Mouse (Mus musculus): Measurements from ENCODE around the gene Rarres2. TPM values are rescaled to one million over a fixed set of nuclear protein-coding genes. Genes with fewer than 3 reads are reported as not detected.

Rarres2 gene
- polyA plus RNA-seq, 1 experiment from 2014 or later: 3.6 TPM

DNA sequence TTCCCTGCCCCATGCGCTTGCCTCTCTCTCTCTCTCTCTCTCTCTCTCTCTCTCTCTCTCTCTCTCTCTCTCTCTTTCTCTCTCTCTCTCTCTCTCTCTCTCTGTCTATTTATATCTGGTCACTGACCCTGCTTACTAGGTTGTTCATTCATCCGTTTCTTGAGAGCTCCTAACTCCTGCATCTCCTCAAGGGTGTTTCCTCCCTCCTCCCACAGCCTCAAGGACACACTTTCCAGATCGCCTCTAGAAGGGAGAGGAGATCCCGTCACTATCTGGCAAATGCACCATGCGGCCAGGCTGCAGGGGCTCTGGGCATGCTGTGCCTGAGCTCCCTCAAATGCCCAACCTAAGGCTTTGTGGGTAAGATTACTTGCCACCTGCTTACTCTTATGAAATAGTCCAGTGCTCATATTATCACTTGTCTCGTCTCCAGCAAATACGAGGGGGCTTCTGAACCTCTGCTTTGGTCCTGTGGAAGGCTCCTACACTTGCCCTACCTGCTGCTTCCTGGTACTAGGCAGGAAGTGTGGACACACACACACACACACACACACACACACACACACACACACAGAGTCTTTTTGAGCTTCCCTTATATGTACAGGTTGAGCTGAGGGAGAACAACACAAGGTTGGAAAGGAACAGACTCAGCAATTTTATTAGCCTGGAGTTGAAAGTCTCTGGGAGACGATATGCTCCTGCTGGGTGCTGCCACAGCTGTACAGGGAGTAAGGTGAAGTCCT is 3.4 kb downstream of the Rarres2 start:
- 84% methylated on average over 8 of the region's 8 CpGs for WGBS
- Histone ChIP-seq H3K4me1 (ENCODE audit: control insufficient read depth, insufficient read depth, low read length) (no peaks in the 10 kb centered on the region), H3K9me3 (ENCODE audit: control insufficient read depth, low read length) (no peaks in the 10 kb centered on the region), H3K27ac (replicated peaks; ENCODE audit: low read depth, low read length) (no peak overlapping the region), H3K9ac (replicated peaks; ENCODE audit: low read length) (no peak overlapping the region), H3K27me3 (ENCODE audit: control insufficient read depth, insufficient read depth, low read length) (no peaks in the 10 kb centered on the region), H3K4me2 (ENCODE audit: low read length) (no peak overlapping the region), H3K4me3 (replicated peaks; ENCODE audit: low read depth, low read length) (no peak overlapping the region), H3K36me3 (ENCODE audit: control insufficient read depth, insufficient read depth, low read length) (peaks cover 31% of the 10 kb centered on the region; the same call in 1 of the 2 replicates)
- ATAC-seq (ENCODE audit: low FRiP score, low TSS enrichment) (no peak), DNase-seq (no peak)

DNA sequence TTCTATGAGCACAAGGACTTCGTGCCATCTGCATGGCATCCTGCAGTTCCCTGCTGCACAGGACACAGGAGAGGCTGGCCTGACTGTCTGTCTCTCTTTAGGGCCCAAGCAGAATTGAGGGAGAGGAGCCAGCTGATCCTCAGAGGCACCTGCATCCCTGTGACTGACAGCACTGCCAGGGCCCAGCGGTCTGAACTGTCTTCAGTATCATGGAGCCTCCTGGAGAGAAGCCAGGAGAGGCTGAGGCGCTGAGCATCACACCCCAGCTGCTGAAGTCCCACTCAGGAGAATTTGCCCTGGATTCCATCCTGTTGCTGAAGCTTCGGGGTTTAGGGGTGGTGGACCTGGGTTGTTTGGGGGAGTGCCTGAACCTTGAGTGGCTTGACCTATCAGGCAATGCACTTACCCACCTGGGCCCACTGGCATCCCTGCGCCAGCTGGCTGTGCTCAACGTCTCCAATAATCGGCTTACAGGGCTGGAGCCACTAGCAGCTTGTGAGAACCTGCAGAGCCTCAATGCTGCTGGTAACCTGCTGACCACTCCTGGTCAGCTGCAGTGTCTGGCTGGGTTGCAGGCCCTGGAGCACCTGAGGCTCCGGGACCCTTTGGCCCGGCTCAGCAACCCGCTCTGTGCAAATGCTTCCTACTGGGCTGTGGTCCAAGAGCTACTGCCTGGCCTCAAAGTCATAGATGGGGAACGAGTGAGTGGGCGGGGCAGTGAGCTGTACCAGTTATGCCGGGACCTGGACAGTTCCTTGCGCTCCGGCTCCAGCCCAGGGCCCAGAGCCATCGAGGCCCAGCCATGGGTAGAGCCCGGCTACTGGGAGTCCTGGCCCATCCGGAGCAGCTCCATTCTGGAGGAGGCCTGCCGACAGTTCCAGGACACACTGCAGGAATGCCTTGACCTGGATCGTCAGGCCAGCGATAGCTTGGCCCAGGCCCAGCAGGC is 4.3 kb downstream of the Rarres2 start:
- DNase-seq (peak; percentile 20), ATAC-seq (ENCODE audit: low FRiP score, low TSS enrichment) (no peak)
- H3K36me3 ChIP-seq (ENCODE audit: control insufficient read depth, insufficient read depth, low read length): peaks cover 39% of the 10 kb centered on the region; the same call in 1 of the 2 replicates
- H3K4me1 ChIP-seq (ENCODE audit: control insufficient read depth, insufficient read depth, low read length): no peaks in the 10 kb centered on the region
- no peak overlapping the region for H3K4me3 ChIP-seq (replicated peaks; ENCODE audit: low read depth, low read length)
- H3K4me2 ChIP-seq (ENCODE audit: low read length): no peak overlapping the region
- 88% methylated on average over 21 of the region's 21 CpGs for WGBS
- no peak overlapping the region for H3K9ac ChIP-seq (replicated peaks; ENCODE audit: low read length)
- H3K9me3 ChIP-seq (ENCODE audit: control insufficient read depth, low read length): no peaks in the 10 kb centered on the region
- H3K27me3 ChIP-seq (ENCODE audit: control insufficient read depth, insufficient read depth, low read length): no peaks in the 10 kb centered on the region
- H3K27ac ChIP-seq (replicated peaks; ENCODE audit: low read depth, low read length): no peak overlapping the region

DNA sequence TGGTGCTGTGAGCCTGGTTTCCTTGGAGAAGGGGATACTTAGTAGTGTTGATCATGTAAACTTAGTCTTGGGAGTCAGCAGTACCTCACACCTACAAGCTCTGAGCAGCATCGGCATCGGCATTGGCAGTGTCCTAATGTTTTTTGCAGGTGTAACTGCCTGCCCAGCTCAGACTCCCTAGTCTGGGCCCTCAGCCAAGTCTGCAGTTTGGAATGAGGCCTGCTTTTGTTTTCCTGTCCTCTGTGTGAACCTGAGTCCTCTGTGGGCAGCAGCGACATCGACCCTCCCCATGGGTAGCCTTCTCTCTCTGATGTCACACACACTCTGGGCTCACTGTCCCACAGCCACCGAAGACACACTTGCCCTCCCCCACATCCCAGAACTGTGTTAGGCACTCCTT is 6.3 kb downstream of the Rarres2 start:
- Histone ChIP-seq H3K4me2 (ENCODE audit: low read length) (no peak overlapping the region), H3K9ac (replicated peaks; ENCODE audit: low read length) (no peak overlapping the region), H3K27me3 (ENCODE audit: control insufficient read depth, insufficient read depth, low read length) (no peaks in the 10 kb centered on the region), H3K4me3 (replicated peaks; ENCODE audit: low read depth, low read length) (no peak overlapping the region), H3K9me3 (ENCODE audit: control insufficient read depth, low read length) (no peaks in the 10 kb centered on the region), H3K36me3 (ENCODE audit: control insufficient read depth, insufficient read depth, low read length) (peaks cover 47% of the 10 kb centered on the region; the same call in 1 of the 2 replicates), H3K27ac (replicated peaks; ENCODE audit: low read depth, low read length) (no peak overlapping the region), H3K4me1 (ENCODE audit: control insufficient read depth, insufficient read depth, low read length) (no peaks in the 10 kb centered on the region)
- ATAC-seq (ENCODE audit: low FRiP score, low TSS enrichment) (no peak), DNase-seq (no peak)
- 76% methylated on average over 5 of the region's 5 CpGs for WGBS

DNA sequence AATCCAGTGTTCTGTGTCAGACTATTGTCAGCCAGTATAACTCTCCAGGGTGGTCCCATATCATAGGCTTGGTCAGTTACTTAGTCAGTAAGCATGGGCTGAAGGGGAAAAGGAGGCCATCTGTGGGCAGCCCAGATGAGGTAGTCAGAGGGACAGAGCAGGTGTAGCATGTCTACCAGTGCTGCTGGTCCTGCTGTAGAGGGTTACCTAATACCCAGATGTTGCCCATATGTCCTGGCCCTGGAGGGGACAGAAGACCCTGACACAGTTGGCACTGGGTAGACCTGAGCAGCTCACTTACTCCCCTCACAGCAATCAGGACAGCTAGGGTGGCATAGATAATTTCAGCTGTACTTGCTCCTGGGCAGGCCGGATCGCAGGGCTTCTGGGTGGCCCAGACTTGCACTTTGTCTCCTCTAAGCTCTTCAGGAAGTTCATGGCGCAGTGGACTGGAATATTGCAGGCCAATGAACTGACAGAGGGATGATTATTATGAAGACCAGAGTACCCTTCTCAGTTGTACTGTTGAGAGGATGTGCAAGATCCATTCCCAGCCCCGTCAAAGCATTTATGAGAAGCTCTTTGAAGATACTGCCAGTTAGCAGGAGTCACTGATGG is 6.8 kb downstream of the Rarres2 start:
- no peaks in the 10 kb centered on the region for H3K9me3 ChIP-seq (ENCODE audit: control insufficient read depth, low read length)
- H3K4me2 ChIP-seq (ENCODE audit: low read length): no peak overlapping the region
- WGBS: 94% methylated on average over 4 of the region's 4 CpGs
- H3K36me3 ChIP-seq (ENCODE audit: control insufficient read depth, insufficient read depth, low read length): peaks cover 47% of the 10 kb centered on the region; the same call in 1 of the 2 replicates
- H3K4me1 ChIP-seq (ENCODE audit: control insufficient read depth, insufficient read depth, low read length): no peaks in the 10 kb centered on the region
- DNase-seq: no peak
- H3K27ac ChIP-seq (replicated peaks; ENCODE audit: low read depth, low read length): no peak overlapping the region
- no peak overlapping the region for H3K9ac ChIP-seq (replicated peaks; ENCODE audit: low read length)
- no peak for ATAC-seq (ENCODE audit: low FRiP score, low TSS enrichment)
- H3K27me3 ChIP-seq (ENCODE audit: control insufficient read depth, insufficient read depth, low read length): no peaks in the 10 kb centered on the region
- H3K4me3 ChIP-seq (replicated peaks; ENCODE audit: low read depth, low read length): no peak overlapping the region

DNA sequence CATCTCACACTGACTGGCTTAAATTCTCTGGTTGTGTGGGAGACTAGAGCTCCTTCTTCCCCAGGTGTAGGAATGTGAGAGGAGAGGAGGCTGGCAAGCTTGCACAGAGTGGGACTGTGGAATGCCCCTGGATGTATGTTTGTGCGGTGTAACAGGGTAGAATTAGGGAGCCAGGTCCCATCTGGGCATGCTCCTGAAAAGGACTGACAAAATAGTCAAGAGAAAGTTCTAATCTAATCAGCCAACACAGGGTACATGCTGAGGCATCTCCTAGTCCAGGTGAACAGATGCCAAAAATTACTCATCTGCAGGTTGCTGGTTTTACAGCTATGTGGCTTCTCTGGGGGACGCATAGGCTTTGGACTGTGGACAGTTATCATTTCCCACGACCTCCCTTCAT is 16.6 kb downstream of the Rarres2 start:
- no peaks in the 10 kb centered on the region for H3K9me3 ChIP-seq (ENCODE audit: control insufficient read depth, low read length)
- peak overlapping the region; percentile 79 for H3K4me2 ChIP-seq (ENCODE audit: low read length)
- 0 out of 2 replicates have a peak overlapping the region, but pooled peaks have one; percentile 98 for H3K27ac ChIP-seq (replicated peaks; ENCODE audit: low read depth, low read length)
- DNase-seq (no peak), ATAC-seq (ENCODE audit: low FRiP score, low TSS enrichment) (no peak)
- no peak overlapping the region for H3K9ac ChIP-seq (replicated peaks; ENCODE audit: low read length)
- H3K4me3 ChIP-seq (replicated peaks; ENCODE audit: low read depth, low read length): no peak overlapping the region
- H3K4me1 ChIP-seq (ENCODE audit: control insufficient read depth, insufficient read depth, low read length): peaks cover 9% of the 10 kb centered on the region; the same call in 1 of the 2 replicates
- H3K36me3 ChIP-seq (ENCODE audit: control insufficient read depth, insufficient read depth, low read length): peaks cover 21% of the 10 kb centered on the region; the same call in 1 of the 2 replicates
- WGBS: 86% methylated on average over 3 of the region's 3 CpGs
- no peaks in the 10 kb centered on the region for H3K27me3 ChIP-seq (ENCODE audit: control insufficient read depth, insufficient read depth, low read length)

DNA sequence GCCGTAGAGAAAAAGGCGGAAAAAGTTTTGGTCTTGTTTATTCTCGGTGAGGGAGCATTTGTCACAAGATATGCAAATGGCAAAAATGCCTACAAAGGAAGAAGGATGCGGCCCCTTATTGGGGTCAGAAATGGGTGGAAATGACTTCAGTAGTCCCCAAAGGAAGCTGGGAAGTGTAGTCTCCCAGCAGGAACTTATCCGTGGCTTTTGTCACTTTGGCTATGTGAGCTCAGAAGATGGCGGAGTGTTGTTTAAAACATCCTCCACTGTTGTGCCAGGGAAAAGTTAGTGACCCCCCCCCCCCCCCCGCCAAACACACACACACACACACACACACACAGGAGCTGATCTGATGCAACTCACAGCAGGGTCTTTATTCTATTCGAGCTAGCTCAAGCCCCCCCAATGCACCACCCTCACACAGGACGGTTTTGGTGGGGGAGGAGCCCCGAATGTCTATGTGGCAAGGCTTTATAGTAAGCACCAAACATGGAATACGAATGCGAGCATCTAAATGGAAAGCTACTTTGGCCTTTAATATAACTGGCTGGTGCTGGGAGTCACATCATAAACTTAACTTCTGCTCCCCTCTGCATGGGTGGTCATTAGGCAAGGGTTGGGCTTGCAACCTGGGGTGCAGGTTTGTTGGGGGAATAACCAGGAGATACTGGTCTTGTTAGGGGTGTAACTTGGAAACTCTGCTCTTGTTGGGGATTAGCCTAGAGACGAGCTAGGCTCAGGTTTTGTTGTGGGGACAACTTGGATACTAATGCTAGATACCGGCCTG is 17.3 kb downstream of the Rarres2 start:
- Histone ChIP-seq H3K27me3 (ENCODE audit: control insufficient read depth, insufficient read depth, low read length) (no peaks in the 10 kb centered on the region), H3K4me1 (ENCODE audit: control insufficient read depth, insufficient read depth, low read length) (peaks cover 9% of the 10 kb centered on the region; the same call in 1 of the 2 replicates), H3K4me2 (ENCODE audit: low read length) (peak overlapping the region; percentile 79), H3K4me3 (replicated peaks; ENCODE audit: low read depth, low read length) (peak overlapping the region; percentile 45), H3K9ac (replicated peaks; ENCODE audit: low read length) (peak overlapping the region; percentile 76), H3K9me3 (ENCODE audit: control insufficient read depth, low read length) (no peaks in the 10 kb centered on the region), H3K36me3 (ENCODE audit: control insufficient read depth, insufficient read depth, low read length) (peaks cover 19% of the 10 kb centered on the region; the same call in 1 of the 2 replicates), H3K27ac (replicated peaks; ENCODE audit: low read depth, low read length) (peak overlapping the region; percentile 98)
- DNase-seq (peak; percentile 90), ATAC-seq (ENCODE audit: low FRiP score, low TSS enrichment) (peak; percentile 83)
- WGBS: 27% methylated on average over 14 of the region's 14 CpGs

DNA sequence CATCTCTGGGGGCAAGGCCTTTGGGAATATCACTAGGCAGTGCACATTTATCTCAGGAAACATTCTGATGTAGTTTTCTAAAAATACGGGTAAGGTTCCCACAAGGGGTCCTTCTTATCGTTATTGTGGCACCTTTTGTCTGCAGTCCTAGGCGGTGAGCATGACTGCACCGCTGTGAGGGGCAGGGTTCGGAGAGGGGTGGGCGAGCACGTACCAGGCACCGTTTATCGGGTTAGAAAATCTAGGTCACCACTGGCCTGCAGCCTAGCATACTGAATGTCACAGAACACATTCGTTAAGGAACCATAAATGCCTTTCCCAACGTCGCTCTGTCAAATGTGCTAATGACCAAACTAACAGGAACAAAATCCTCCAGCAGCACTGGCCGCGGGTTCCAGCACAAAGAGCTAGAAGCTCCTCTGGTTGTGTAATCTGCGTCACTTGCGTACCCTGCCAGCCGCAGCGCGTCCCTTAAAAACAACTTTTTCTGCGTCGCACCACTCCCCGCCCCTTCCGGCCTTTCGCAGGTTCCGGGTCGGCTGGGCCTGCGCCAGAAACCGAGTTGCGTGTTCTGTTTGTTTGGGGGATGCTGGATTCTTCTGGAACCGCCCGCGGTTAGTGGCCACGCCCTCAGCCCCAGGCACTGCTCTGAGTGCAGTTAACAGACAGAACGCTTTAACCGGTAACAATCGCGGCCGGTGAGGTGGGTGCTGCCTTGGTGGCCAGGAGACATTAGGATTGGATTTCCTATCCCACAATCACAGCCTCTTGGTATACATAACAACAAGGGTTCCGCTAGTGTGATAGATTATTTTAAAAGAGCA is 18.1 kb downstream of the Rarres2 start, which contains the start of gene Lrrc61:
Gene Lrrc61 (plus strand): TSS at position 517 of the 824 bp plus-strand sequence.
- Histone ChIP-seq H3K36me3 (ENCODE audit: control insufficient read depth, insufficient read depth, low read length) (peaks cover 12% of the 10 kb centered on the region; the same call in 1 of the 2 replicates), H3K4me3 (replicated peaks; ENCODE audit: low read depth, low read length) (peak within 1 kb of the TSS; percentile 45), H3K27me3 (ENCODE audit: control insufficient read depth, insufficient read depth, low read length) (no peaks in the 10 kb centered on the region), H3K27ac (replicated peaks; ENCODE audit: low read depth, low read length) (peak within 1 kb of the TSS; percentile 98), H3K4me2 (ENCODE audit: low read length) (peak within 1 kb of the TSS; percentile 79), H3K9me3 (ENCODE audit: control insufficient read depth, low read length) (no peaks in the 10 kb centered on the region), H3K9ac (replicated peaks; ENCODE audit: low read length) (peak within 1 kb of the TSS; percentile 76), H3K4me1 (ENCODE audit: control insufficient read depth, insufficient read depth, low read length) (peaks cover 9% of the 10 kb centered on the region; the same call in 1 of the 2 replicates)
- ATAC-seq (ENCODE audit: low FRiP score, low TSS enrichment) (peak; percentile 94), DNase-seq (peak; percentile 97)
- under 1% methylated on average over 39 of the region's 39 CpGs for WGBS

All from midbrain, embryonic 14.5 days (tissue).